Mouse (Mus musculus) megakaryocyte-erythroid progenitor cell, adult 5-6 weeks (primary cell): ENCODE measurements around the gene Mettl7a1. TPM values are rescaled to one million over a fixed set of nuclear protein-coding genes. Genes with fewer than 3 reads are reported as not detected.
"Not testable (repeated sequence)": the region's sequence is repeated elsewhere in the genome, so short reads cannot be mapped to it uniquely, and the experiment has no call there.

ENCODE experiments used
- ATAC-seq: replicated peaks from 2 replicates; pipeline ENCODE4 v1.8.0; 2016; ENCODE audit warnings: mild to moderate bottlenecking, inconsistent platforms; ENCODE audit not compliant: severe bottlenecking, poor library complexity, low FRiP score, low TSS enrichment
- total RNA-seq, 2 experiments: library from RNA; stranded (forward) in 1 of 2; stranded (reverse) in 1 of 2; fragments of 200-1000, 215-1000 nt in 1 of 2; fragments of >200 nt in 1 of 2; fragmentation: Nextera tagmentation in 1 of 2; gene quantifications; 2 replicates each; pipeline ENCODE4 v1.2.3; 2014 to 2017

Mettl7a1 gene
- total RNA-seq, 2 experiments from 2014 or later = 45.1 to 65.6 TPM

DNA sequence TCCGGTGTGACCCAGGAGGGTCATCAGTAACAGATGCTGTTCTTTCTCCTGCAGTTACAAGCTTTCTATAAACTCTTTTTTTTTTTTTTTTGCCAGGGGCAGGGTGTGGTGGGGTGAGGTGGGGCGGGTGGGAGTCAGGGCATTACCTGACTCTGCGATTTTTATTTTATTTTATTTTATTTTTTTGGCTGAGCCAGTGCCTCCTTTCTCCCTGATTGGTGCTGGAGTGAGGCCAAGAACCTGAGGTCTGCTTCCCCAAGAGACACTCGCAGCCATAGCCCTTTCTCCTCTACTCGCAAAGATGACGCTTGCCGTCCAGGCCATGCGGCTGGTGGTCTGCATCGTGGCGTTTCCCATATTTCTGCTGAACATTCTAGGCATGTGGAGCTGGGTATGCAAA lies 30.7 kb downstream of the Mettl7a1 start, which contains the start of gene Mettl7a3:
Gene Mettl7a3 (plus strand): TSS at position 301 of the 400 bp plus-strand sequence.
- ATAC-seq = no peak

DNA sequence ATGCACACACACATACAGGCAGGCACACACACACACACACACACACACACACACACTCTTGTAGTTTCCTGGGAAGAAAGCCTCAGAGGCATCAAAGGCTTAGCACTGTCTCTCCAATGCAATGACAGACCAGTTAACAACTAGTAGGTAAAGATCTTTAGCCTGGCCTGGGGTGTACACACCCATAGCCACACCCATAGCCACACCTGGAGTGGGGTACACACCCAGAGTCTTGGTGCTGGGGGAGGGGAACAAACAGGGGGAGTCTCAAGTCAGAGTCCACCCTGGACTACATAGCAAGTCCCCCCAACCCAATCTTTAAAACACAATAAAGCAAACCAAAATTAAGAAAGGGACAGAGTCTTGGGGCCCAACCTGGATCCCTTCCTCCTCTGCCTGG lies 33.4 kb downstream of the Mettl7a1 start:
- ATAC-seq = 0 out of 2 replicates have a peak, but pooled peaks have one; percentile 8

DNA sequence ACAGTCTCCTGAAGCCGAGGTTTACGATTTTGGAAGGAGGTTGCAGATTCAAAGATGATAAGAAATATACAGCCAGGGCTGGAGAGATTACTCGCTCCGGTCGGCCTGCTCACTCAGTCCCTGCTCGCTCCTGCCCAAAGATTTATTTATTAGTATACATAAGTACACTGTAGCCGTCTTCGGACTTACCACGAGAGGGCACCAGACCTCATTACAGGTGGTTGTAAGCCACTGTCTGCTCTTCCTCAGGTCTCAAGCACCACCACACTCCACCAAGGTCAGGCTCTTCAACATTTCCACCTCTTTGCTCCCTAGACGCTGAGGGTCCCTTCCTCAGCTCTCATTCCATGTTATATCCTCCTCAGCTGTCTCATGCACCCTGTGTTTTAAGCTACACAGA lies 33.9 kb downstream of the Mettl7a1 start:
- peak; percentile 79 for ATAC-seq

DNA sequence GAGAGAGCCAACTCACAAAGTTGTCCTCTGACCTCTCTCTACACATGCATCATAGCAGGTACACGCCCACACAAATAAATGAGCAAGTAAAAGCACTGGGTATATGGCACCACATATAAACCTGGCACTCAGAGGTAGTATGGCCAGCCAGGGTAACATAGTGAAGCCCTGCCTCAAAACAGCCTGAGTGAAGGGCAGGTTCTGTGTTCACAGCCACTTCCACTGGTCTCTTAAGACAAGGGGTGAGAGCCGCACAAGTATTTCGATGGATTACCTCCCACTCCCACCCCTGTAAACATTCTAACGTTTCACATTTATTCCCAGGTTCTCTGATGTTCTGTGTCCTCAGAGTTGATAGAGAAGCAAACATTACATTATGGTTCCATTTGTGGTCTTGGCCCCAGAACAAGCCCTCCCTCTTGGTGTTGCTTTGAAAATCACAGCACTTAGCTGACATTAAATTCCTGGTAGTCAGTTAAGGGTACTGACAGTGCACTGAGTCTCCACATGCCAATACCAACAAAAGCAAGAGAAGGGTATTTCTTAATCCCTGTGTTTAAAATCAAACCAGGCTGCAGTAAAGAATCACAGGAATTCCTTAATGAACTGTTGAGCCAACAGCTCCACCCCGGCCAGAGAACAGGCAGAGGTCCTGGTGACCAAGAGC lies 37.5 kb downstream of the Mettl7a1 start:
- not testable (repeated sequence) for ATAC-seq

DNA sequence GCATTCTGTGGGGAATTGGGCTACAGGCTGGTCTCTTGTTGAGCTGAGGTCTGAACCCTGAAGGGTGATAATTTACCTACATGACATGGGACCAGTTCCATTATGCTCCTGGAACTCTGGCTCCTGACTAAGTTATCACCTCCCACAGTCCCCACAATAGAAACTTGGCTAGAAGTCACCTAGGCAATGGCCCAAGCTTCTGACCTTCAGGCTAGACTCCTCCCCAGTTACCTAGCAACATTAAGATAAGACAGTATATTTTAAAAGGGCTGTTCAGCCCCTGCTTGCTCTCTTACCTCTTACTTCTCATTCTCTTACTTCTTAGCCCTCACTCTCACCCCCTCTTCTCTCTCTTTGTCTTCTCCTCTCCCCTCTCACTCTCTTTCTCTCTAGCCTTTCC lies 41.5 kb downstream of the Mettl7a1 start:
- ATAC-seq = no peak

DNA sequence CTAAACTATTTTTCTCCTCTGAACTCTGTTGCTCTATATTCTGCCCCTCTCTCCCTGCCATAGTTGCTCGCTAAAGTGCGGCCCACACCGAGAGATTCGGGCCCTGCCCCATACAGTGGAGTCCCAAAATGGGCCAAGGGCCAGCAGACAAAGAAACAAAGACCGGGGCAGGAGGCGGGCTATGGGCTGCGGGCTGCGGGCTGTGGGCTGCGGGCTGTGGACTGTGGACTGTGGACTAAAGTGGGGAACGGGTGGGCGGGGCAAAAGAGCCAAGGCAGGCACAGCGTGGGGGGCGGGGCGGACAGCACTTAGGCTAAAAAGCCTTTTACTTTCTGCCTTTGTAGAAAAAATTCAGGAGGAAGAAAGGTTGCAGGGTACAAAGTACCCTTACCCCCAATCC lies 42.8 kb downstream of the Mettl7a1 start:
- no peak for ATAC-seq

DNA sequence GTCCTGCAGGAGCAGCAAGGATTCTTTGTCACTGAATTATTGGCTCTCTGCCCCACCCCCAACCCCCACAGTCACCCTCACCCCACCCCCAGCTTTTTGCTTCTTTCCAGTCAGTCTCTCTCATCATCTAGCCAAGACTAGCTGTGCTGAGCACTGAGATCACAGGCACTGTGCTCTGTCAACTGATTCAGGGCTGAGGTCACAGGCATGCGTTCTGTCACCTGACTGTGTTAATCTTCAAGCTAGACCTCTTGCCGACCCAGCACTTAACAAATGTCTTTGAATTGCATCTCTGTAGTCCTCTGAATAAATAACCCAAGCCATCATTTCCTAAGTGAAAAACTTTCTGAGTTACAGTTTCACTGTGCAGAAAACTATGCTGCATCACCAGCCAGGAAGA lies 45.6 kb downstream of the Mettl7a1 start:
- no peak for ATAC-seq

DNA sequence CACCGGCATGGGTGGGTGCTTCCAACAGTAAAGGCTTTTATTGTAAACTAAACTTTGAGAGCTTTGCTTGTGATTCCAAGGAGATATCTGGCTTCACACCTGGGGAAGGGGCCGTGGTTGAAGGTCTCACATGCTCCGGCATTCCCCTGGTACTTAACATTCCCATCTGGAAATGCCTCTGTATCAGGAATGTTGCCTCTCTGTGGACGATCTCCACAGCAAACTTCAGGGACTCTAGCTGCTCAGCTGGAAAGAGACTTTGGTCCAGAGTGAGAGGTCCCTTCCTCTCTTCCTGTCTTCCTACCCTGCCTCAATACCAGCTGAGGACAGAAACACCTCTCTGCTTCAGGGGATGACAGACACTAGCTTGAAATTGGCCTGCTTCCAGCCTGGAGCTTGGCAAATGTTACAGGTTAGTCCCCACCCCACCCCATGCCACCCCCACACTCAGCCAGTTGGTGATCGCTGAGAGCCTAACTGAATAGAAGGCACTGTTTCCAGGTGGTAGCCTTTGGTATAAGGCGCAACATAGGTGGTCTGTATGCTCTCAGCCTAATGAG lies 47.6 kb downstream of the Mettl7a1 start:
- ATAC-seq = no peak

DNA sequence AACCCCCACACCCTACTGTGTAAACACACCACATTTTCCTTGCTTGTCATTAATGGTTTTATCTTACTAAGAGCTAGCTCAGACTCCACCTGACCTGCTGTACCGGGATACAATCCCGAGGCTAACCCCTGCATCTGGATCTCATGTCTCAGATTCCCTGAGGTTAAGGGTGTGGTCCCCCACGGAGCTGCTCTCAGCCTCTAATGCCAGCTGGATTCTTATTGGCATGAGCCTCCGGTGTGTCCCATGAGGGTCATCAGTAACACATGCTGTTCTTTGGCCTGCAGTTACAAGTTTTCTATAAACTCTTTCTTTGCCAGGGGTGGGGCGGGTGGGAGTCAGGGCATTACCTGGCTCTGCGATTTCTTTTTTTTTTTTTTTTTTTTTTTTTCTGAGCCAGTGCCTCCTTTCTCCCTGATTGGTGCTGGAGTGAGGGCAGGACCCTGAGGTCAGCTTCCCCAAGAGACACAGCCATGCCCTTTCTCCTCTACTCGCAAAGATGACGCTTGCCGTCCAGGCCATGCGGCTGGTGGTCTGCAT lies 48.8 kb downstream of the Mettl7a1 start, which contains the start of the genes Methig1 and Mettl7a2:
Gene Methig1 (plus strand): TSS at position 439 of the 540 bp plus-strand sequence.
Gene Mettl7a2 (plus strand): TSS at position 490 of the 540 bp plus-strand sequence.
- no peak for ATAC-seq

DNA sequence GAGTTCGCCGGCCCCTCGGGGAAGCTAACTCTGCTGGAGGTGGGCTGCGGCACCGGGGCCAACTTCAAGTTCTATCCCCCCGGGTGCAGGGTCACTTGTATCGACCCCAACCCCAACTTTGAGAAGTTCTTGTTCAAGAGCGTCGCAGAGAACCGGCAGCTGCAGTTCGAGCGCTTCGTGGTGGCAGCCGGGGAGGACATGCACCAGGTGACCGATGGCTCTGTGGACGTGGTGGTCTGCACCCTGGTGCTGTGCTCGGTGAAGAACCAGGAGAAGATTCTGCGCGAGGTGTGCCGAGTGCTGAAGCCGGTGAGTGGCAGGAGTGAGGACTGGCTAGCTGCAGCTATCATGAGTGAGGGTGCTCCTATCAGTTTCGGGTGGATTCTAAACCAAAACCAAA lies 49.5 kb downstream of the Mettl7a1 start:
- peak; percentile 34; the same call in 1 of the 2 replicates for ATAC-seq

DNA sequence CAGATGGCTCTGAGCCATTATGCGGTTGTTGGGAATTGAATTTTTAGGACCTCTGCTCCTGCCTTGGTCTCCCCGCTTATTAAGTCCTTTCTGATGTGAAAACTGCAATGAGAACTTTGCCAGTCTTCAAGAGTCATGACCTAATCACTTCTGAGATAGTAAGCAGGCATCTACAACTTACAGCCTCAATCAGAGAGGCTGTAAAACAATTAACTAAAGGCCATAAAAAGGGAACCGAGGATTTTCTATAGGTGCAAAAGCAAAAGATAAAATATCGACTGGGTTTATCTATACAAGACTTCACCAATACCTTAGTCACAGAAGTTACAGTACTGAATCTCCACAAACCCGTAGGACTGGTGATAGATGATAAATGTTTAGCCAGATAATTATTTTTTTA lies 51.9 kb downstream of the Mettl7a1 start:
- no peak for ATAC-seq

DNA sequence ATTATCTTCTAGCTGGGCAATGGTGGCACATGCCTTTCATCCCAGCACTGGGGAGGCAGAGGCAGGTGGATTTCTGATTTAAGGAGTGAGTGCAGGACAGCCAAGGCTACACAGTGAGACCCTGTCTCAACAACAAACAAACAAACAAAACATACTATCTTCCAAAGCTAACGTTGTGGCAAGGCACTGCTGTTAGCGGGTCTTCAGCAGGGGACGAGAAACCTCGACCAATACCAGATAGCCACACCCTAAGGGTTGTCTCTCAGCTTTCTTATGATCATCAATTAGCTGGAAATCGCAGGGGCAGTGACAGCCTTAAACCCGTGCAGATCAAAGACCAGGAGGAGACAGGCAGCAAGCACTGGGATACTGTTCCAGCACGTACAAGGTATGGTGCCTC lies 60.3 kb downstream of the Mettl7a1 start, which contains the start of gene Higd1c:
Gene Higd1c (plus strand): TSS at position 301 of the 400 bp plus-strand sequence.
- no peak for ATAC-seq

DNA sequence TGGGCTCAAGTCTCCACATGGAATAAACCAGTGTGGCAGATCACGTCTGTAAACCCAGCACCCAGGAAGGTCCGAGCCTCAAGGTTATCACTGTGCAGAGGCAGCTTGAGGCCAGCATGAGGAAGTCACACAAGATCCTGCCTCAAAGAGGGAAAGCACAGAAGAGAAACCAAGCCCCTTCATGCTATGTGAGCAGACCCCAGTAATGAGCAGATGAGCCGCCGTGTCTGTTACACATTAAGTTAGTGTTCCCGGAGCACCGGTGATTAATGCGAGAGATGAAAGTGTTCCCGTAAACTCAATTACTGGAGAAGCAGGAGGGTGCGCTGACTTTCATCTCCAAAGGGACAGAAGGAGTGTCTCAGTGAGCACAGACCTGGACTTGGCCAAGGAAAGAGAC lies 62.0 kb downstream of the Mettl7a1 start:
- ATAC-seq = not testable (repeated sequence)

DNA sequence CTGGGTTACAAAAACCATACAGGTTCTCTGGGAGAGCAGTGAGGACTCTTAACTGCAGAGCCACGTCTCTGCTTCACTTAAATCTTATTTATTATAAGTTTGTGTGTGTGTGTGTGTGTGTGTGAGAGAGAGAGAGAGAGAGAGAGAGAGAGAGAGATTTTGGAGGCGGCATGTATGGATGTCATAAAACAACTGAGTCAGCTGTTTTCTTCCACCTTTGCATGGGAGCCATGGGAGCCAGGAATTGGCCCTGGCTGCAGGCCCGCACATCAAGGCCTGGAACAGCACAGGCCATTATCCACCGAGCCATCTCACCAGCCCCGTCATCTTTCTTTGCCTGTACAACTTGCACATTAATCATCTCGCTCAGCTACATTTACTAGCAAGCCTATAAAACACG lies 63.2 kb downstream of the Mettl7a1 start:
- ATAC-seq = no peak

DNA sequence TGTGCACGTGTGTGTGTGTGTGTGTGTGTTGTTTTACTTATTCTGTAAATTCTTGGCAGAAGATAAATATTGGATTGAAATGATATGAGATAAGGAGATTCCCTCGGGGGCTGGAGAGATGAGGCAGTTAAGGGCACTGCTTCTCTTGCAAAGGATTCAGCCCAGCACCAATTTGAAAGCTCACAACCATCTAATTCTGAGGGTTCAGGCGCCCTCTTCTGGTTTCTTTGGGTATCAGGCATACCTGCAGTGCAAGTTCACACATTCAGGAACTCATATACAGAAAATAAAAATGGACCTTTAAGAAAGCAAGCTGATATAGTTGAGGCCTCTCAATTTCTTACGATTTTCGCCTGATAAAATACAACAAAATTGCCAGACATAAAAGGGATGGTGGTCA lies 71.1 kb downstream of the Mettl7a1 start:
- no peak for ATAC-seq

DNA sequence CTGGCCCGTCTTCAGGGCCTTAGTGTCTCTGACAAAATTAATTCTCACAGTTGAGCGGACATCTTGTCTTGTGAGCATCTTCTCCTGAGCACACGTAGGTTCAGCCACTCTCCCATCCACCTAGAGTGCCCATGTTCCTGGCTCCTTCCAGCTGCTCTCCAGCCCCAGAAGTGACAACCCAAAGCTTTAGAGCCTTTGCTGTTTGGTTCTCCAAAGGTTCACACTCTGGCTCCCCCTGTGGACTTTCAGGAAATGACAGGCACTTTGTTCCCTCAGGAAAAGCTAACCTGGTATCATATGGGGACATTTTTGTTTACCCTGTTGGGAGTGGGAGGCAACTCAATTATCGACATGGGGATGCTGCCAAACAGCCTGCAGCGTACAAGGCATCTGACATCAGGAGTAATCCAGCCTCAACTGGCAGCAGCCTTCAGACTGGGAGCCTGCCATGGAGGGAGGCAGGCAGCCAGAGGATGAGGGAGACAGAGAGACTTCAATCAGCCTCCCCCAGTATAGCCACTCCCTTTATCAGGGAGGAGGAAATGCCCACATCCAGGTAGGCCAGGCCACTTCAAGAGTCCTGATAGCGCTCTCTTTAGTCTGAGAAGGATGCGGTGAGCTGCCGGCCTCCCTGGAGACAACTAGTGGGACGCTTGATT lies 74.0 kb downstream of the Mettl7a1 start:
- ATAC-seq = peak; percentile 64
